Comparison of ENCODE assay signal across 29 mouse cellular contexts in the genomic region with DNA sequence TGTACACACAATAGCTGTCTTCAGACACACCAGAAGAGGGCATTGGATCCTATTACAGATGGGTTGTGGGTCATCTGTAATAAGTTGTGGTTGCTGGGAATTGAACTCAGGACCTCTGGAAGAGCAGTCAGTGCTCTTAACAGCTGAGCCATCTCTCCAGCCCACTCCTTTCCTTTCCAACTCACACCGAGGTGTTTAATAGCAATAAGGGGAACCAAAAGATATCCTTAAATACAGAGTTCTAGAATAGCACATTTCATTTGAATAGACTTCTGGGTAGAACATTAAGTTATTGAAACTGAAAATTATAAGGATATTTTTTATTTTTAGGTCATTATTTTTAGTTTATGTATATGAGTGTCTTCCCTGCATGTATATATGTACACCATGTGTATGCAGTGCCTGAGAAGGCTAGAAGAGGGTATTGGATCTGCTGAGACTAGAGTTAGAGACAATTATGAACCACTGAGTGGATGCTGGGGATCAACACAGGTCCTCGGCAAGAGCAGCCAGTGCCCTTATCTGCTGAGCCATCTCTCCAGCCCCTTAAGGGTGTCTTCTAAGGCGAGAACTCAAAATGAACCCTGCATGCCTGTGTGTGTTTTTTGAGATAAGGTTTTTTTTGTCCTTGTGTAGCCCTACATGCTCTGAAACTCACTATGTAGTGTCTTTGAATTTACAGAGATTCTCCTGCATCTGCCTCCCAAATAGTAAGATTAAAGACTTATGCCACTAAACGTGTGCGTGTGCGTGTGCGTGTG. TPM values are rescaled to one million over a fixed set of nuclear protein-coding genes. Genes with fewer than 3 reads are reported as not detected.
A peak's percentile ranks its signal among the peaks of the same experiment; 100 is the strongest.
DNase-seq lines count a peak whose midpoint lies in the region; ATAC-seq and TF ChIP-seq lines count a peak whose summit lies in the region.
"Had no signal": no experiment of that assay in that cellular context is flagged by ENCODE, and none has a peak within 500 bp of the region (broad histone marks: within the 10 kb centered on the region; RNA-seq: fewer than 3 reads in every experiment).

No protein-coding gene starts in this region.

- H3K27me3 ChIP-seq in liver, embryonic 13.5 days = no peaks in the 10 kb centered on the region
- H3K27me3 ChIP-seq in midbrain, embryonic 15.5 days (replicated peaks) = no peaks in the 10 kb centered on the region
- H3K27me3 ChIP-seq: embryonic facial prominence, embryonic 12.5 days; forebrain, embryonic 15.5 days; hindbrain, embryonic 15.5 days; neural tube, embryonic 13.5 days had no signal

- in situ Hi-C loops in ES-E14 (cut with MboI; ENCODE audit: low sequenced_read_pairs in 2 of 2, unreplicated experiment in 2 of 2) = no loop called here

- no peak for DNase-seq in ES-E14 (ENCODE audit: low read depth, low spot score)
- peak; percentile 61 for DNase-seq in c-Kit-positive CD71-positive TER-119-positive erythroid progenitor cells, embryonic 14.5 days (ENCODE audit: low spot score)
- DNase-seq in liver, embryonic 13.5 days = peak; percentile 52
- DNase-seq in urinary bladder, adult 18-20 months (ENCODE audit: low spot score in 2 of 2) = no peak
- DNase-seq in adrenal gland, postnatal 4 days (ENCODE audit: low spot score in 2 of 2) = no peak
- DNase-seq: adrenal gland, postnatal 10 days; cerebellum, adult 18-20 months; cerebellum, postnatal 36 days; embryo, embryonic 11 days; gastrocnemius, postnatal 36 days; heart, adult 18-20 months; kidney, adult 11 months; kidney, postnatal 36 days; lung, embryonic 14.5 days; lung, postnatal 14 days; right cerebral cortex, postnatal 4 days; thymus, adult 18-20 months; thymus, postnatal 25 days had no signal

- H3K4me2 ChIP-seq in liver, embryonic 13.5 days = peak overlapping the region; percentile 24
- no peak overlapping the region for H3K4me2 ChIP-seq in midbrain, embryonic 15.5 days
- H3K4me2 ChIP-seq: embryonic facial prominence, embryonic 12.5 days; forebrain, embryonic 15.5 days; heart, embryonic 11.5 days; hindbrain, embryonic 15.5 days; lung, embryonic 14.5 days; midbrain, embryonic 11.5 days; neural tube, embryonic 13.5 days had no signal

- H3K27ac ChIP-seq in ES-E14 (ENCODE audit: insufficient read depth, low read depth, low read length, poor library complexity, severe bottlenecking) = peak overlapping the region; percentile 8; the same call in 1 of the 2 replicates
- no peak overlapping the region; the same call in 1 of the 2 replicates for H3K27ac ChIP-seq in liver, embryonic 13.5 days
- H3K27ac ChIP-seq in midbrain, embryonic 15.5 days = no peak overlapping the region
- H3K27ac ChIP-seq: embryonic facial prominence, embryonic 12.5 days; forebrain, embryonic 15.5 days; hindbrain, embryonic 15.5 days; layer of hippocampus, adult 2 months; neural tube, embryonic 13.5 days; stomach, postnatal 0 days had no signal

- H3K9me3 ChIP-seq in ES-E14 (ENCODE audit: control insufficient read depth, insufficient read depth, low read depth, low read length) = no peaks in the 10 kb centered on the region
- H3K9me3 ChIP-seq in liver, embryonic 13.5 days (replicated peaks) = no peaks in the 10 kb centered on the region
- no peaks in the 10 kb centered on the region for H3K9me3 ChIP-seq in midbrain, embryonic 15.5 days
- H3K9me3 ChIP-seq: embryonic facial prominence, embryonic 12.5 days; forebrain, embryonic 15.5 days; hindbrain, embryonic 15.5 days; neural tube, embryonic 13.5 days had no signal

- WGBS in liver, embryonic 13.5 days (ENCODE audit: insufficient replicate concordance) = 51% methylated on average over 7 of the region's 7 CpGs
- WGBS in midbrain, embryonic 15.5 days = 97% methylated on average over 7 of the region's 7 CpGs

- 0 out of 4 replicates have a peak, but pooled peaks cover 0 to 2% of the 10 kb centered on the region in 2 experiments for H3K4me1 ChIP-seq in ES-E14 (ENCODE audit: control insufficient read depth in 2 of 2, insufficient read depth in 2 of 2, low read length in 2 of 2, poor library complexity in 1 of 2)
- H3K4me1 ChIP-seq in liver, embryonic 13.5 days (replicated peaks) = peaks cover 74% of the 10 kb centered on the region
- H3K4me1 ChIP-seq in midbrain, embryonic 15.5 days = peaks cover 6% of the 10 kb centered on the region; the same call in 1 of the 2 replicates
- H3K4me1 ChIP-seq: forebrain, embryonic 15.5 days had no signal

- no peak overlapping the region for H3K4me3 ChIP-seq in ES-E14 (ENCODE audit: insufficient read depth in 1 of 2, low read depth in 1 of 2, low read length in 2 of 2, poor library complexity in 1 of 2, severe bottlenecking in 1 of 2)
- no peak overlapping the region for H3K4me3 ChIP-seq in liver, embryonic 13.5 days (replicated peaks)
- no peak overlapping the region for H3K4me3 ChIP-seq in midbrain, embryonic 15.5 days
- H3K4me3 ChIP-seq: embryonic facial prominence, embryonic 12.5 days; forebrain, embryonic 15.5 days; hindbrain, embryonic 15.5 days; layer of hippocampus, adult 2 months; neural tube, embryonic 13.5 days had no signal

- peak; percentile 80 for ATAC-seq in liver, embryonic 13.5 days (ENCODE audit: low read depth)
- peak; percentile 77 for ATAC-seq in megakaryocyte progenitor cell, adult 5-6 weeks (replicated peaks; ENCODE audit: poor library complexity)
- ATAC-seq in midbrain, embryonic 15.5 days (replicated peaks) = no peak
- ATAC-seq: forebrain, embryonic 15.5 days; inflammation-experienced regulatory T-cells, adult 6 months had no signal

- H3K9ac ChIP-seq in ES-E14 (ENCODE audit: insufficient read depth, low read depth, low read length, poor library complexity, severe bottlenecking) = no peak overlapping the region
- H3K9ac ChIP-seq in liver, embryonic 13.5 days = no peak overlapping the region
- no peak overlapping the region for H3K9ac ChIP-seq in midbrain, embryonic 15.5 days
- H3K9ac ChIP-seq: embryonic facial prominence, embryonic 12.5 days; forebrain, embryonic 15.5 days; hindbrain, embryonic 15.5 days; lung, embryonic 14.5 days; neural tube, embryonic 13.5 days had no signal

- H3K36me3 ChIP-seq in ES-E14 (ENCODE audit: control insufficient read depth, insufficient read depth, low read length, poor library complexity, severe bottlenecking) = no peaks in the 10 kb centered on the region
- no peaks in the 10 kb centered on the region for H3K36me3 ChIP-seq in liver, embryonic 13.5 days
- no peaks in the 10 kb centered on the region for H3K36me3 ChIP-seq in midbrain, embryonic 15.5 days (replicated peaks)
- H3K36me3 ChIP-seq: embryonic facial prominence, embryonic 12.5 days; forebrain, embryonic 15.5 days; hindbrain, embryonic 15.5 days; neural tube, embryonic 13.5 days had no signal

TF ChIP-seq in ES-E14, 5 proteins besides CTCF, POLR2A, EP300 and RAD21:
- TF ChIP-seq ZC3H11A (IDR thresholded peaks at IDR 0.05; ENCODE audit: borderline replicate concordance, low read depth, low read length) (no peak), CHD2 (IDR thresholded peaks at IDR 0.05; ENCODE audit: low read depth, low read length) (no peak), HCFC1 (IDR thresholded peaks at IDR 0.05; ENCODE audit: borderline replicate concordance, insufficient read depth, low read length) (no peak), ZNF384 (IDR thresholded peaks at IDR 0.05; ENCODE audit: low read depth, low read length) (no peak), MAFK (IDR thresholded peaks at IDR 0.05; ENCODE audit: insufficient read depth, low read depth, low read length) (no peak)

RNA-seq across cellular contexts. Expression of gene Abl1, which starts 36.7 kb away (rescaled TPM):
- total RNA-seq in ES-E14 (2012; rRNA removed) = 39.9 and 41.9 TPM in 2 replicates
- polyA plus RNA-seq in liver, embryonic 13.5 days (2015; fragmentation: Nextera tagmentation; extraction: Ambion mirVana) = 6.2 and 7.5 TPM in 2 replicates
- 25.1 and 32.6 TPM in 2 replicates for total RNA-seq in megakaryocyte progenitor cell, adult 5-6 weeks (2015)
- total RNA-seq in megakaryocyte progenitor cell, adult 5-6 weeks (2017) = 20.0 and 24.3 TPM in 2 replicates
- 21.7 and 22.0 TPM in 2 replicates for polyA plus RNA-seq in midbrain, embryonic 15.5 days (2015; fragmentation: Nextera tagmentation; extraction: Ambion mirVana)
- 100 to 1,000 TPM; 109 to 112 TPM for total RNA-seq in adrenal gland, postnatal 4 days (2021)

RNA-seq across cellular contexts. Expression of gene Exosc2, which starts 54.4 kb away (rescaled TPM):
- 103 and 105 TPM in 2 replicates for total RNA-seq in ES-E14 (2012; rRNA removed)
- 51.2 and 53.7 TPM in 2 replicates for polyA plus RNA-seq in liver, embryonic 13.5 days (2015; fragmentation: Nextera tagmentation; extraction: Ambion mirVana)
- 46.7 and 48.2 TPM in 2 replicates for total RNA-seq in megakaryocyte progenitor cell, adult 5-6 weeks (2015)
- 74.1 and 74.6 TPM in 2 replicates for total RNA-seq in megakaryocyte progenitor cell, adult 5-6 weeks (2017)
- polyA plus RNA-seq in midbrain, embryonic 15.5 days (2015; fragmentation: Nextera tagmentation; extraction: Ambion mirVana) = 40.3 and 46.0 TPM in 2 replicates
- total RNA-seq in adrenal gland, postnatal 4 days (2021) = 10 to 100 TPM; 32.9 to 37.4 TPM

Comparison
In these comparisons a context has a peak if more than half of its experiments do, and no peak if none do; other contexts are left out.
1. DNase-seq: peak in c-Kit-positive CD71-positive TER-119-positive erythroid progenitor cells, embryonic 14.5 days (single experiment) and liver, embryonic 13.5 days (single experiment); none in ES-E14 (single experiment), urinary bladder, adult 18-20 months (0 of 2) and adrenal gland, postnatal 4 days (0 of 2).